In genomic region chr8:106905727-106906480, GRCm38 (mm10) we compare ENCODE assay signal across 8 mouse cellular contexts. TPM values are rescaled to one million over a fixed set of nuclear protein-coding genes. Genes with fewer than 3 reads are reported as not detected.
A peak's percentile ranks its signal among the peaks of the same experiment; 100 is the strongest.
DNase-seq lines count a peak whose midpoint lies in the region; ATAC-seq and TF ChIP-seq lines count a peak whose summit lies in the region.

No protein-coding gene starts in this region.

- TF ChIP-seq EP300 in heart, postnatal 0 days (IDR thresholded peaks at IDR 0.05; ENCODE audit: low read depth) = no peak

- no peak for ATAC-seq in midbrain, embryonic 15.5 days (replicated peaks)
- no peak; the same call in 1 of the 2 replicates for ATAC-seq in heart, postnatal 0 days (ENCODE audit: insufficient read depth, low read depth)
- ATAC-seq in activated CD4-positive, CD25-positive, alpha-beta regulatory T cell, adult 4 months = no peak

- DNase-seq in midbrain, embryonic 10.5 days (ENCODE audit: low spot score) = peak; percentile 34
- peak; percentile 67 to 69 for DNase-seq in adrenal gland, adult 18-20 months (ENCODE audit: low spot score in 2 of 2)
- DNase-seq in embryo, embryonic 10.5 days (ENCODE audit: low spot score) = peak; percentile 73
- peak; percentile 55 for DNase-seq in heart, postnatal 0 days (ENCODE audit: low spot score)
- DNase-seq in left cerebral cortex, adult 8-10 months (ENCODE audit: low spot score in 2 of 2) = peak; percentile 43 to 93
- peak; percentile 70 for DNase-seq in retina, postnatal 1 day

- peaks cover 93% of the 10 kb centered on the region for H3K36me3 ChIP-seq in midbrain, embryonic 10.5 days
- H3K36me3 ChIP-seq in midbrain, embryonic 15.5 days (replicated peaks) = peaks cover 43% of the 10 kb centered on the region
- peaks cover 77% of the 10 kb centered on the region for H3K36me3 ChIP-seq in heart, postnatal 0 days (replicated peaks; ENCODE audit: control insufficient read depth, insufficient read depth, low read length)

- no peak overlapping the region for H3K4me2 ChIP-seq in midbrain, embryonic 15.5 days
- H3K4me2 ChIP-seq in heart, postnatal 0 days (ENCODE audit: low read depth, low read length) = no peak overlapping the region

- H3K4me3 ChIP-seq in midbrain, embryonic 10.5 days = no peak overlapping the region
- no peak overlapping the region for H3K4me3 ChIP-seq in midbrain, embryonic 15.5 days
- H3K4me3 ChIP-seq in heart, postnatal 0 days (ENCODE audit: low read depth, low read length) = no peak overlapping the region

- H3K27me3 ChIP-seq in midbrain, embryonic 10.5 days (ENCODE audit: low read depth, poor library complexity, severe bottlenecking) = no peaks in the 10 kb centered on the region
- H3K27me3 ChIP-seq in midbrain, embryonic 15.5 days (replicated peaks) = no peaks in the 10 kb centered on the region
- H3K27me3 ChIP-seq in heart, postnatal 0 days (ENCODE audit: control insufficient read depth, insufficient read depth, low read length) = no peaks in the 10 kb centered on the region

- no peak overlapping the region for H3K27ac ChIP-seq in midbrain, embryonic 10.5 days (replicated peaks)
- H3K27ac ChIP-seq in midbrain, embryonic 15.5 days = no peak overlapping the region
- 0 out of 2 replicates have a peak overlapping the region, but pooled peaks have one; percentile 26 for H3K27ac ChIP-seq in heart, postnatal 0 days (ENCODE audit: low read depth)

- TF ChIP-seq CTCF in heart, postnatal 0 days (IDR thresholded peaks at IDR 0.05; ENCODE audit: low read depth) = peak; percentile 72

- H3K9me3 ChIP-seq in midbrain, embryonic 10.5 days (replicated peaks) = no peaks in the 10 kb centered on the region
- no peaks in the 10 kb centered on the region for H3K9me3 ChIP-seq in midbrain, embryonic 15.5 days
- no peaks in the 10 kb centered on the region for H3K9me3 ChIP-seq in heart, postnatal 0 days (replicated peaks; ENCODE audit: control insufficient read depth, low read length)

- 94% methylated on average over 17 of the region's 17 CpGs for WGBS in midbrain, embryonic 10.5 days
- WGBS in midbrain, embryonic 15.5 days = 94% methylated on average over 17 of the region's 17 CpGs
- WGBS in heart, postnatal 0 days = 90% methylated on average over 17 of the region's 17 CpGs

- H3K4me1 ChIP-seq in midbrain, embryonic 10.5 days = no peaks in the 10 kb centered on the region
- no peaks in the 10 kb centered on the region for H3K4me1 ChIP-seq in midbrain, embryonic 15.5 days
- no peaks in the 10 kb centered on the region for H3K4me1 ChIP-seq in heart, postnatal 0 days (ENCODE audit: control insufficient read depth, insufficient read depth)

- H3K9ac ChIP-seq in midbrain, embryonic 15.5 days = no peak overlapping the region
- no peak overlapping the region for H3K9ac ChIP-seq in heart, postnatal 0 days (replicated peaks; ENCODE audit: low read depth, low read length)

RNA-seq across cellular contexts. Expression of gene Utp4, which starts 12.5 kb away (rescaled TPM):
- polyA plus RNA-seq in midbrain, embryonic 10.5 days (2016; fragmentation: Nextera tagmentation; extraction: Ambion mirVana) = 77.6 and 93.7 TPM in 2 replicates
- polyA plus RNA-seq in midbrain, embryonic 15.5 days (2015; fragmentation: Nextera tagmentation; extraction: Ambion mirVana) = 42.6 and 44.6 TPM in 2 replicates
- 10 to 100 TPM; 48.9 to 50.9 TPM for total RNA-seq in adrenal gland, adult 18-20 months (2021)
- 18.9 and 30.6 TPM in 2 replicates for total RNA-seq in heart, postnatal 0 days (2014; rRNA removed; ENCODE audit: low replicate concordance)
- polyA plus RNA-seq in heart, postnatal 0 days (2015; fragmentation: Nextera tagmentation; extraction: Ambion mirVana) = 26.0 and 29.1 TPM in 2 replicates
- 10 to 100 TPM; 31.8 to 37.7 (median 33.7) TPM for total RNA-seq in left cerebral cortex, adult 8-10 months (2022)
- 10 to 100 TPM; 40.0 to 54.3 TPM for polyA plus RNA-seq in activated CD4-positive, CD25-positive, alpha-beta regulatory T cell, adult 4 months (2017; shearing (Covaris generic))

RNA-seq across cellular contexts. Expression of gene Sntb2, which starts 29.6 kb away (rescaled TPM):
- 8.2 and 9.2 TPM in 2 replicates for polyA plus RNA-seq in midbrain, embryonic 10.5 days (2016; fragmentation: Nextera tagmentation; extraction: Ambion mirVana)
- polyA plus RNA-seq in midbrain, embryonic 15.5 days (2015; fragmentation: Nextera tagmentation; extraction: Ambion mirVana) = 5.2 and 5.8 TPM in 2 replicates
- 10 to 100 TPM; 16.9 to 20.9 TPM for total RNA-seq in adrenal gland, adult 18-20 months (2021)
- total RNA-seq in heart, postnatal 0 days (2014; rRNA removed; ENCODE audit: low replicate concordance) = 19.2 and 21.2 TPM in 2 replicates
- polyA plus RNA-seq in heart, postnatal 0 days (2015; fragmentation: Nextera tagmentation; extraction: Ambion mirVana) = 8.5 and 9.5 TPM in 2 replicates
- 10 to 100 TPM; 17.4 to 18.9 (median 18.9) TPM for total RNA-seq in left cerebral cortex, adult 8-10 months (2022)
- polyA plus RNA-seq in activated CD4-positive, CD25-positive, alpha-beta regulatory T cell, adult 4 months (2017; shearing (Covaris generic)) = 1 to 10 TPM; 3.1 to 6.1 TPM

RNA-seq across cellular contexts. Expression of gene Has3, which starts 35.9 kb away (rescaled TPM):
- 0.07 and 0.12 TPM in 2 replicates for polyA plus RNA-seq in midbrain, embryonic 10.5 days (2016; fragmentation: Nextera tagmentation; extraction: Ambion mirVana)
- polyA plus RNA-seq in midbrain, embryonic 15.5 days (2015; fragmentation: Nextera tagmentation; extraction: Ambion mirVana) = 1.3 and 1.4 TPM in 2 replicates
- under 1 TPM; 0.26 to 0.33 TPM for total RNA-seq in adrenal gland, adult 18-20 months (2021)
- 2.5 and 4.6 TPM in 2 replicates for total RNA-seq in heart, postnatal 0 days (2014; rRNA removed; ENCODE audit: low replicate concordance)
- 0.11 and 0.14 TPM in 2 replicates for polyA plus RNA-seq in heart, postnatal 0 days (2015; fragmentation: Nextera tagmentation; extraction: Ambion mirVana)
- 1 to 10 TPM; 1.2 to 3.1 (median 1.7) TPM for total RNA-seq in left cerebral cortex, adult 8-10 months (2022)
- under 1 TPM; 0.43 to 0.44 TPM for polyA plus RNA-seq in activated CD4-positive, CD25-positive, alpha-beta regulatory T cell, adult 4 months (2017; shearing (Covaris generic))
